Mouse (Mus musculus) MEL (cell line): ENCODE data around the gene Inpp1.

Experiments
- CHD2 ChIP-seq: IDR thresholded peaks from 2 replicates; pipeline ENCODE4 v1.6.1; 2011; ENCODE audit warnings: low read length, improper control_type of control experiment
- CTCF ChIP-seq, 3 experiments: IDR thresholded peaks in 2 of 3; conservative IDR thresholded peaks in 1 of 3; 2 replicates each; pipeline ENCODE4 v1.5.1; 2011 to 2012; ENCODE audit warnings: low read length in 3 of 3, low read depth in 2 of 3, mild to moderate bottlenecking in 2 of 3, improper control_type of control experiment in 1 of 3, inconsistent platforms in 1 of 3, mixed read lengths in 1 of 3, moderate library complexity in 1 of 3; ENCODE audit not compliant: control insufficient read depth in 1 of 3, insufficient read depth in 1 of 3, poor library complexity in 1 of 3, severe bottlenecking in 1 of 3
- GATA1 ChIP-seq: IDR thresholded peaks from 2 replicates; pipeline ENCODE4 v1.6.1; 2011; ENCODE audit warnings: low read depth, low read length, improper control_type of control experiment
- JUND ChIP-seq: IDR thresholded peaks from 2 replicates; pipeline ENCODE4 v1.6.1; 2011; ENCODE audit warnings: low read depth, mild to moderate bottlenecking, improper control_type of control experiment, low read length
- MXI1 ChIP-seq: IDR thresholded peaks from 2 replicates; pipeline ENCODE4 v1.6.1; 2011; ENCODE audit warnings: mild to moderate bottlenecking, low read depth, low read length, improper control_type of control experiment
- MYC ChIP-seq: IDR thresholded peaks from 2 replicates; pipeline ENCODE4 v1.6.1; 2011; ENCODE audit warnings: low read depth, mild to moderate bottlenecking, low read length, improper control_type of control experiment, moderate library complexity
- POLR2A ChIP-seq, 2 experiments: IDR thresholded peaks; 2 replicates each; pipeline ENCODE4 v1.6.1; 2011 to 2012; ENCODE audit warnings: low read length in 2 of 2, mild to moderate bottlenecking in 2 of 2, control low read depth in 1 of 2, improper control_type of control experiment in 1 of 2, low read depth in 1 of 2, moderate library complexity in 1 of 2; ENCODE audit not compliant: control insufficient read depth in 1 of 2, insufficient read depth in 1 of 2, poor library complexity in 1 of 2
- POLR2AphosphoS2 ChIP-seq: IDR thresholded peaks from 2 replicates; pipeline ENCODE4 v1.6.1; 2011; ENCODE audit warnings: low read length, improper control_type of control experiment
- SIN3A ChIP-seq: IDR thresholded peaks from 2 replicates; pipeline ENCODE4 v1.6.1; 2012; ENCODE audit warnings: low read length, improper control_type of control experiment, inconsistent platforms
- TAL1 ChIP-seq: IDR thresholded peaks from 2 replicates; pipeline ENCODE4 v1.6.1; 2012; ENCODE audit warnings: mild to moderate bottlenecking, inconsistent platforms, low read length, moderate library complexity, mixed read lengths
- UBTF ChIP-seq: IDR thresholded peaks from 2 replicates; pipeline ENCODE4 v1.6.1; 2012; ENCODE audit warnings: low read depth, mild to moderate bottlenecking, inconsistent platforms, low read length, improper control_type of control experiment, moderate library complexity, borderline replicate concordance; ENCODE audit not compliant: insufficient read depth
- USF1 ChIP-seq: IDR thresholded peaks from 2 replicates; pipeline ENCODE4 v1.6.1; 2014; ENCODE audit warnings: low read depth, mild to moderate bottlenecking, inconsistent platforms, low read length, improper control_type of control experiment, moderate library complexity
- USF2 ChIP-seq, 2 experiments: IDR thresholded peaks; 2 replicates each; pipeline ENCODE4 v1.6.1; 2011 to 2012; ENCODE audit warnings: improper control_type of control experiment in 2 of 2, low read length in 2 of 2, borderline replicate concordance in 1 of 2, inconsistent platforms in 1 of 2, low read depth in 1 of 2, mild to moderate bottlenecking in 1 of 2; ENCODE audit not compliant: insufficient read depth in 1 of 2
- ZNF384 ChIP-seq: IDR thresholded peaks from 2 replicates; pipeline ENCODE4 v1.6.1; 2012; ENCODE audit warnings: low read depth, mild to moderate bottlenecking, inconsistent platforms, low read length, improper control_type of control experiment

DNA sequence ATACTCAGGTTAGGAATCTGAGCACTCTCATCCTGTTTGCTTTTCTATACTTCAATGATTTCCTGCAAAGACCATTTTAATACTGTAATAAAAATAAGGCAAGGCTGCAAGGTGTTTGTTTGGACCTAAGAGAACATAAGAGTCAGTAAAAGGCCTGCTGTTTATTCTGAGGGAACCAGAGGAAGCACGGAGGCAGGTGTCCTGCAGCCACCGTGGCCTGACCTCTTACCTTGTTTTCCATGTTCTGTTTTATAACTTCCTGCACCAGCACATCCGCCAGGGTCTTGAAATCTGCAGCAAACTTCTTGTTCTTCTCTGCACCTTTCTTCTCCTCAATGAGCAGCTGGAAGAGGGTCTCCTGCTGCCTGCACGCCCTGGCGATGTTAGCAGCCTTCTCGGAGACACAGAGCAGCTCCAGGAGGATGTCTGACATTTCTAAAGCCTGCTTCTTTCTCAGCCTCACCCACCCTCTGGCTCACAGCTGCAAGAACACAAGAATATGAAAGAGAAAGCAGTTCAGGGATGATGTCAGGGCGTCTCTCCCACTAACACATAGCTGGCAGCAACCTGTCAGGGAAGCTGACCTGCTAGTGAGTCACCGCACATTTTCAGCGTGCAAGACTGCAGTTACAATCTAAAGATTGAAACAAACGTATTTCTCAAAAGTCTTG, 18.3 kb downstream of the Inpp1 start:
- TF ChIP-seq USF1, result no peak
- TF ChIP-seq CTCF (IDR thresholded peaks at IDR 0.05 in 2 of 3, conservative IDR thresholded peaks at IDR 0.05 in 1 of 3; ENCODE audit: control insufficient read depth in 1 of 3, insufficient read depth in 1 of 3, low read depth in 2 of 3, low read length in 3 of 3, poor library complexity in 1 of 3, severe bottlenecking in 1 of 3), result no peak
- TF ChIP-seq SIN3A, result no peak
- TF ChIP-seq UBTF, result no peak
- TF ChIP-seq MYC, result no peak
- no peak for TF ChIP-seq JUND
- TF ChIP-seq POLR2AphosphoS2, result no peak
- no peak for TF ChIP-seq GATA1
- TF ChIP-seq POLR2A (IDR thresholded peaks at IDR 0.05; ENCODE audit: control insufficient read depth in 1 of 2, insufficient read depth in 1 of 2, low read depth in 1 of 2, low read length in 2 of 2, poor library complexity in 1 of 2), result no peak
- no peak for TF ChIP-seq TAL1
- TF ChIP-seq ZNF384, result no peak
- no peak for TF ChIP-seq USF2 (IDR thresholded peaks at IDR 0.05; ENCODE audit: borderline replicate concordance in 1 of 2, insufficient read depth in 1 of 2, low read depth in 1 of 2, low read length in 2 of 2)
- TF ChIP-seq CHD2, result no peak
- TF ChIP-seq MXI1, result no peak
